Mouse (Mus musculus) heart, embryonic 16.5 days (tissue): Measurements from ENCODE around the gene Nsa2. TPM values are rescaled to one million over a fixed set of nuclear protein-coding genes. Genes with fewer than 3 reads are reported as not detected.
"Not testable (repeated sequence)": the region's sequence is repeated elsewhere in the genome, so short reads cannot be mapped to it uniquely, and the experiment has no call there.

Experiments
- ATAC-seq: fragments of 200-750 bp; cut with Nextera tagmentation; replicated peaks from 2 replicates; pipeline ENCODE4 v1.8.0; 2017; ENCODE audit warnings: moderate number of reproducible peaks; ENCODE audit not compliant: insufficient read depth, low FRiP score; ENCODE audit errors: extremely low read depth
- H3K27ac ChIP-seq: fragments of 300-500 bp; sonication (generic); 2 replicates; pipeline ENCODE4 v1.5.1; 2014; ENCODE audit warnings: mild to moderate bottlenecking, low read length, control low read depth, moderate library complexity
- H3K27me3 ChIP-seq: fragments of 300-500 bp; sonication (generic); 2 replicates; pipeline ENCODE4 v1.6.1; 2014; ENCODE audit warnings: low read length, mixed read lengths; ENCODE audit not compliant: control insufficient read depth, insufficient read depth
- H3K36me3 ChIP-seq: fragments of 300-500 bp; sonication (generic); 2 replicates; pipeline ENCODE4 v1.6.1; 2014; ENCODE audit not compliant: control insufficient read depth, insufficient read depth
- H3K4me1 ChIP-seq: fragments of 300-500 bp; sonication (generic); 2 replicates; pipeline ENCODE4 v1.6.1; 2014; ENCODE audit warnings: low read length, mixed read lengths; ENCODE audit not compliant: control insufficient read depth, insufficient read depth
- H3K4me2 ChIP-seq: fragments of 300-500 bp; sonication (generic); 2 replicates; pipeline ENCODE4 v1.6.1; 2014; ENCODE audit warnings: low read depth, mild to moderate bottlenecking, control low read depth, low read length
- H3K4me3 ChIP-seq: fragments of 300-500 bp; sonication (generic); 2 replicates; pipeline ENCODE4 v1.5.1; 2014; ENCODE audit warnings: mild to moderate bottlenecking, control low read depth, low read length
- H3K9ac ChIP-seq: fragments of 300-500 bp; sonication (generic); 2 replicates; pipeline ENCODE4 v1.6.1; 2014; ENCODE audit warnings: low read length, control low read depth
- H3K9me3 ChIP-seq: fragments of 300-500 bp; sonication (generic); replicated peaks from 2 replicates; pipeline ENCODE4 v1.6.1; 2016; ENCODE audit warnings: low read length; ENCODE audit not compliant: control insufficient read depth
- WGBS: fragments of 180-500 bp; shearing (Covaris S2); extraction: QIAGEN DNeasy Blood & Tissue Kit; methylation state at CpG from one replicate; pipeline ENCODE4 v1.1.7; 2014; 5-methylcytosine and 5-hydroxymethylcytosine counted together
- polyA plus RNA-seq: library from polyadenylated mRNA; unstranded; fragments of >200 nt; fragmentation: Nextera tagmentation; extraction: Ambion mirVana; gene quantifications from 2 replicates; pipeline ENCODE4 v1.2.1, GENCODE M21; 2015

Nsa2 gene
- polyA plus RNA-seq, 1 experiment from 2014 or later: 41.8 TPM

- Histone ChIP-seq H3K9me3 (no peaks in the 10 kb centered on the region), H3K4me2 (no peak overlapping the region), H3K4me3 (no peak overlapping the region), H3K9ac (no peak overlapping the region), H3K4me1 (no peaks in the 10 kb centered on the region), H3K36me3 (peaks cover 60% of the 10 kb centered on the region), H3K27me3 (no peaks in the 10 kb centered on the region), H3K27ac (no peak overlapping the region)
- WGBS: 83% methylated on average over 10 of the region's 10 CpGs
- ATAC-seq: no peak
These were observed 38.0 kb upstream of the Nsa2 start for GRCm38 (mm10) chr13:97175520-97176264.

DNA sequence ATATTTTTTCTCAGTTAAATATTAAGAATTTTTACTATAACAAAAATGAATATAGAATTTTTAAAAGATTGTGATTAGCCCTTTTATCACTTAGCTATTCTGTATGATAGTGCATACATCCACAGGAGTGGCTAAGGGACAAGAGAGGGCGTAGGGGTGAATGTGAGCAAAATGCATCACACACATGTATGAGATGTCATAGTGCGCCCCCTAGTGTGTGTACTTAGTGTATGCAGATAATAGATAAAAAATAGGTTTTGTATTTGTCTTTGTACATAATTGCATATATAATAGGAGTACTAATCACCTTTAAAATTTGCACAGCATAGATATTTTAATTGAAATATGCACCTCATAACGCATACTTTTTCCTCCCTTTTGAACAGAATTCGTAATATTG, 8.1 kb upstream of the Nsa2 start:
- H3K4me2 ChIP-seq: no peak overlapping the region
- no peaks in the 10 kb centered on the region for H3K9me3 ChIP-seq
- no peaks in the 10 kb centered on the region for H3K27me3 ChIP-seq
- ATAC-seq: no peak
- H3K4me3 ChIP-seq: no peak overlapping the region
- H3K4me1 ChIP-seq: no peaks in the 10 kb centered on the region
- 59% methylated on average over 4 of the region's 4 CpGs for WGBS
- no peak overlapping the region for H3K27ac ChIP-seq
- peaks cover 32% of the 10 kb centered on the region for H3K36me3 ChIP-seq
- no peak overlapping the region for H3K9ac ChIP-seq

- no peak for ATAC-seq
- no peak overlapping the region for H3K4me3 ChIP-seq
These were observed 4.6 kb upstream of the Nsa2 start for GRCm38 (mm10) chr13:97142321-97142720.

GRCm38 (mm10) chr13:97138404-97138931, 731 bp upstream of the Nsa2 start:
- not testable (repeated sequence) for ATAC-seq, H3K9me3 ChIP-seq, H3K27ac ChIP-seq, H3K27me3 ChIP-seq, H3K4me1 ChIP-seq, H3K36me3 ChIP-seq
- WGBS: 34% methylated on average over 8 of the region's 8 CpGs
- peak overlapping the region; percentile 48 for H3K4me2 ChIP-seq
- peak overlapping the region; percentile 95 for H3K9ac ChIP-seq
- peak overlapping the region; percentile 85 for H3K4me3 ChIP-seq

More at GRCm38 (mm10) chr13:97142321-97142720, 4.6 kb upstream of the Nsa2 start:
- Histone ChIP-seq H3K9ac (no peak overlapping the region), H3K36me3 (peaks cover 14% of the 10 kb centered on the region), H3K27ac (no peak overlapping the region), H3K4me1 (peaks cover 6% of the 10 kb centered on the region; the same call in 1 of the 2 replicates), H3K4me2 (no peak overlapping the region), H3K9me3 (no peaks in the 10 kb centered on the region), H3K27me3 (no peaks in the 10 kb centered on the region)
- WGBS: 80% methylated on average over 7 of the region's 7 CpGs

- not testable (repeated sequence) for H3K4me2 ChIP-seq, H3K9me3 ChIP-seq, H3K27me3 ChIP-seq, H3K4me1 ChIP-seq, H3K4me3 ChIP-seq, H3K27ac ChIP-seq, H3K9ac ChIP-seq
- no CpG with 5 or more reads among the region's 2 CpGs for WGBS
- peak; percentile 67 for ATAC-seq
- peaks cover 15% of the 10 kb centered on the region for H3K36me3 ChIP-seq
These were observed 7.3 kb downstream of the Nsa2 start for GRCm38 (mm10) chr13:97130413-97130812.

DNA sequence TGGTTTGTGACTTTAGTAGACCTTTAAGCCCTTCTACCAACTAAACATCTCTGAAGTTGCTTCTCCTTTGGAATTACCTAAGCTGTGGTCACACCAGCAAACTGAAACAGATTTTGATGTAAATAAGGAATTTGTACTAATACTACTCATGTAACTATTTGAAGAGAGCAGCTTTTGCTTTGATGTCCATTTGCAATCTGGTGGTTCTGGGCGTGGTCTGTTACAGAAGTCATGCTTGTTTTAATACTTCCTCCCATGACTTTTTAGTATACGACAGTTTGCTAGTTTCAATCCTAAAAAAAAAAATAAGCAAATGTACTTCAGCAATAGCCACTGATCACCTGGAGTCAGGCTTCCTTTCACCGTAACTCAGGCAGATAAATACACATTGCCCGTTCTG, 8.1 kb downstream of the Nsa2 start:
- H3K9me3 ChIP-seq, H3K27ac ChIP-seq, H3K4me2 ChIP-seq, H3K4me1 ChIP-seq, H3K27me3 ChIP-seq, ATAC-seq, H3K4me3 ChIP-seq, H3K9ac ChIP-seq: not testable (repeated sequence)
- peaks cover 13% of the 10 kb centered on the region for H3K36me3 ChIP-seq
- 85% methylated on average over 2 of the region's 4 CpGs for WGBS

GRCm38 (mm10) chr13:97121341-97121740, 16.4 kb downstream of the Nsa2 start:
- Histone ChIP-seq H3K4me1 (no peaks in the 10 kb centered on the region), H3K4me2 (no peak overlapping the region), H3K9me3 (no peaks in the 10 kb centered on the region), H3K9ac (no peak overlapping the region), H3K4me3 (no peak overlapping the region), H3K27me3 (no peaks in the 10 kb centered on the region), H3K36me3 (no peaks in the 10 kb centered on the region), H3K27ac (no peak overlapping the region)
- no peak for ATAC-seq
- WGBS: 73% methylated on average over 3 of the region's 3 CpGs

GRCm38 (mm10) chr13:97109046-97109445, 28.7 kb downstream of the Nsa2 start:
- Histone ChIP-seq H3K27ac (no peak overlapping the region), H3K4me1 (no peaks in the 10 kb centered on the region), H3K9me3 (no peaks in the 10 kb centered on the region), H3K4me3 (no peak overlapping the region), H3K4me2 (no peak overlapping the region), H3K36me3 (no peaks in the 10 kb centered on the region), H3K9ac (no peak overlapping the region), H3K27me3 (no peaks in the 10 kb centered on the region)
- WGBS: 81% methylated on average over 4 of the region's 4 CpGs
- ATAC-seq: no peak

DNA sequence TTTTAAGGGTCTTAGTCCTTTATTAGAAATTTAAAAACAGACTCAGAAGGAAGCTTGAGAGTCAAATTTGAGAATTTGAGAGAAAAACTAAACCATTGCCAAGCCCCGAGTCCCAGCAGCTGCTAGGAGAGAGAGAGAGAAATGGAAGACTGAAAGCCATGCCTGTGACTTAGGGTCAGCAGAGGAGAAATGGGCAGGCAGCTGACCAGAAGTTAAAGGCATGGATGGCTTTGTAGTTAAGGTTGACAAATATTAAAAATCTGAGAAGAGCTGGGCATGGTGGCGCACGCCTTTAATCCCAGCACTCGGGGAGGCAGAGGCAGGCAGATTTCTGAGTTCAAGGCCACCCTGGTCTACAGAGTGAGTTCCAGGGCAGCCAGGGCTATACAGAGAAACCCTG, 30.0 kb downstream of the Nsa2 start:
- H3K4me3 ChIP-seq, H3K36me3 ChIP-seq, ATAC-seq, H3K27ac ChIP-seq, H3K4me2 ChIP-seq, H3K27me3 ChIP-seq, H3K4me1 ChIP-seq, H3K9me3 ChIP-seq, H3K9ac ChIP-seq: not testable (repeated sequence)
- WGBS: 93% methylated on average over 4 of the region's 4 CpGs
